Mouse (Mus musculus): ENCODE results near the gene Iqgap3. TPM values are rescaled to one million over a fixed set of nuclear protein-coding genes. Genes with fewer than 3 reads are reported as not detected.

Gene Iqgap3
- 11.2 and 11.8 TPM in 2 replicates for polyA plus RNA-seq (2016; fragmentation: Nextera tagmentation; extraction: Ambion mirVana)

GRCm38 (mm10) chr3:88081345-88082223, at the start of gene Iqgap3:
TSS of gene Iqgap3 (plus strand) at chr3:88081971.
- Histone ChIP-seq H3K4me2 (peak within 1 kb of the TSS; percentile 83), H3K9ac (peak within 1 kb of the TSS; percentile 79), H3K27me3 (replicated peaks) (peaks cover 21% of the 10 kb centered on the region), H3K36me3 (peaks cover 28% of the 10 kb centered on the region), H3K4me1 (peaks cover 17% of the 10 kb centered on the region), H3K4me3 (peak within 1 kb of the TSS; percentile 73), H3K9me3 (replicated peaks) (no peaks in the 10 kb centered on the region), H3K27ac (peak within 1 kb of the TSS; percentile 54; the same call in 1 of the 2 replicates)
- 18% methylated on average over 33 of the region's 33 CpGs for WGBS (ENCODE audit: insufficient replicate concordance)
- peak; percentile 85 for ATAC-seq

- H3K9me3 ChIP-seq (replicated peaks) = no peaks in the 10 kb centered on the region
- H3K4me2 ChIP-seq = no peak overlapping the region
- 49% methylated on average over 5 of the region's 5 CpGs for WGBS (ENCODE audit: insufficient replicate concordance)
- no peaks in the 10 kb centered on the region for H3K4me1 ChIP-seq
- no peak overlapping the region for H3K9ac ChIP-seq
- no peak overlapping the region for H3K27ac ChIP-seq
- H3K27me3 ChIP-seq (replicated peaks) = peaks cover 81% of the 10 kb centered on the region
- H3K36me3 ChIP-seq = no peaks in the 10 kb centered on the region
- no peak overlapping the region for H3K4me3 ChIP-seq
- no peak for ATAC-seq
These were observed 48.3 kb upstream of the Iqgap3 start for GRCm38 (mm10) chr3:88033506-88033905.

GRCm38 (mm10) chr3:88035561-88036293, 46.0 kb upstream of the Iqgap3 start:
- WGBS (ENCODE audit: insufficient replicate concordance) = 37% methylated on average over 1 of the region's 1 CpGs
- no peak overlapping the region for H3K4me3 ChIP-seq
- H3K27me3 ChIP-seq (replicated peaks) = peaks cover 82% of the 10 kb centered on the region
- H3K27ac ChIP-seq = no peak overlapping the region
- no peaks in the 10 kb centered on the region for H3K36me3 ChIP-seq
- H3K4me2 ChIP-seq = no peak overlapping the region
- H3K9me3 ChIP-seq (replicated peaks) = no peaks in the 10 kb centered on the region
- no peak overlapping the region for H3K9ac ChIP-seq
- no peaks in the 10 kb centered on the region for H3K4me1 ChIP-seq
- no peak for ATAC-seq

GRCm38 (mm10) chr3:88042661-88043421, 38.9 kb upstream of the Iqgap3 start, which contains the start of gene Gpatch4:
TSS of gene Gpatch4 (plus strand) at chr3:88043108.
- H3K9me3 ChIP-seq (replicated peaks) = no peaks in the 10 kb centered on the region
- peaks cover 27% of the 10 kb centered on the region; the same call in 1 of the 2 replicates for H3K36me3 ChIP-seq
- H3K27ac ChIP-seq = peak within 1 kb of the TSS; percentile 67
- peak within 1 kb of the TSS; percentile 75 for H3K4me3 ChIP-seq
- H3K27me3 ChIP-seq (replicated peaks) = peaks cover 31% of the 10 kb centered on the region
- ATAC-seq = peak; percentile 91
- H3K4me1 ChIP-seq = peaks cover 17% of the 10 kb centered on the region
- WGBS (ENCODE audit: insufficient replicate concordance) = 6% methylated on average over 36 of the region's 36 CpGs
- H3K9ac ChIP-seq = peak within 1 kb of the TSS; percentile 73
- peak within 1 kb of the TSS; percentile 82 for H3K4me2 ChIP-seq

- Histone ChIP-seq H3K4me2 (no peak overlapping the region), H3K4me3 (no peak overlapping the region), H3K36me3 (peaks cover 83% of the 10 kb centered on the region), H3K4me1 (peaks cover 4% of the 10 kb centered on the region; the same call in 1 of the 2 replicates), H3K9me3 (replicated peaks) (no peaks in the 10 kb centered on the region), H3K27ac (no peak overlapping the region), H3K27me3 (replicated peaks) (no peaks in the 10 kb centered on the region), H3K9ac (no peak overlapping the region)
- no peak for ATAC-seq
- 69% methylated on average over 3 of the region's 3 CpGs for WGBS (ENCODE audit: insufficient replicate concordance)
These were observed 32.2 kb upstream of the Iqgap3 start for GRCm38 (mm10) chr3:88049532-88049931.

- WGBS (ENCODE audit: insufficient replicate concordance) = 84% methylated on average over 6 of the region's 6 CpGs
These were observed 24.7 kb upstream of the Iqgap3 start for GRCm38 (mm10) chr3:88057030-88057429.

GRCm38 (mm10) chr3:88057902-88058696, 23.7 kb upstream of the Iqgap3 start, which contains the start of gene Naxe:
TSS of gene Naxe (minus strand) at chr3:88058495.
- Histone ChIP-seq H3K4me3 (peak within 1 kb of the TSS; percentile 82), H3K36me3 (peaks cover 36% of the 10 kb centered on the region), H3K9ac (peak within 1 kb of the TSS; percentile 82), H3K9me3 (replicated peaks) (no peaks in the 10 kb centered on the region), H3K4me2 (peak within 1 kb of the TSS; percentile 91), H3K4me1 (peaks cover 23% of the 10 kb centered on the region), H3K27ac (peak within 1 kb of the TSS; percentile 75), H3K27me3 (replicated peaks) (no peaks in the 10 kb centered on the region)
- peak; percentile 91 for ATAC-seq
- WGBS (ENCODE audit: insufficient replicate concordance) = 2% methylated on average over 60 of the region's 60 CpGs

More at GRCm38 (mm10) chr3:88057030-88057429, 24.7 kb upstream of the Iqgap3 start:
- Histone ChIP-seq H3K27me3 (replicated peaks) (no peaks in the 10 kb centered on the region), H3K9me3 (replicated peaks) (no peaks in the 10 kb centered on the region), H3K27ac (no peak overlapping the region), H3K4me3 (peak overlapping the region; percentile 82), H3K4me2 (peak overlapping the region; percentile 91), H3K9ac (peak overlapping the region; percentile 82; the same call in 1 of the 2 replicates), H3K36me3 (peaks cover 47% of the 10 kb centered on the region), H3K4me1 (peaks cover 23% of the 10 kb centered on the region)
- ATAC-seq = no peak

GRCm38 (mm10) chr3:88068386-88068785, 13.4 kb upstream of the Iqgap3 start:
- ATAC-seq = no peak
- 37% methylated on average over 2 of the region's 2 CpGs for WGBS (ENCODE audit: insufficient replicate concordance)
- Histone ChIP-seq H3K27ac (no peak overlapping the region), H3K36me3 (no peaks in the 10 kb centered on the region), H3K9ac (no peak overlapping the region), H3K27me3 (replicated peaks) (peaks cover 33% of the 10 kb centered on the region), H3K9me3 (replicated peaks) (no peaks in the 10 kb centered on the region), H3K4me1 (no peaks in the 10 kb centered on the region), H3K4me3 (no peak overlapping the region), H3K4me2 (no peak overlapping the region)

GRCm38 (mm10) chr3:88071783-88072182, 10.0 kb upstream of the Iqgap3 start:
- no peak overlapping the region for H3K4me3 ChIP-seq
- H3K9me3 ChIP-seq (replicated peaks) = no peaks in the 10 kb centered on the region
- no peaks in the 10 kb centered on the region for H3K36me3 ChIP-seq
- ATAC-seq = no peak
- H3K4me2 ChIP-seq = no peak overlapping the region
- no peaks in the 10 kb centered on the region for H3K4me1 ChIP-seq
- H3K9ac ChIP-seq = no peak overlapping the region
- no peak overlapping the region for H3K27ac ChIP-seq
- 7% methylated on average over 5 of the region's 5 CpGs for WGBS (ENCODE audit: insufficient replicate concordance)
- peaks cover 51% of the 10 kb centered on the region for H3K27me3 ChIP-seq (replicated peaks)

- Histone ChIP-seq H3K9me3 (replicated peaks) (no peaks in the 10 kb centered on the region), H3K27ac (no peak overlapping the region), H3K4me2 (no peak overlapping the region), H3K36me3 (no peaks in the 10 kb centered on the region), H3K27me3 (replicated peaks) (peaks cover 57% of the 10 kb centered on the region), H3K4me3 (no peak overlapping the region), H3K9ac (no peak overlapping the region), H3K4me1 (no peaks in the 10 kb centered on the region)
- WGBS (ENCODE audit: insufficient replicate concordance) = 57% methylated on average over 2 of the region's 2 CpGs
- ATAC-seq = no peak
These were observed 8.1 kb upstream of the Iqgap3 start for GRCm38 (mm10) chr3:88073631-88074030.

- H3K9me3 ChIP-seq (replicated peaks) = no peaks in the 10 kb centered on the region
- WGBS (ENCODE audit: insufficient replicate concordance) = 48% methylated on average over 2 of the region's 2 CpGs
- peaks cover 63% of the 10 kb centered on the region for H3K27me3 ChIP-seq (replicated peaks)
- no peak overlapping the region for H3K27ac ChIP-seq
- no peaks in the 10 kb centered on the region for H3K36me3 ChIP-seq
- H3K4me3 ChIP-seq = no peak overlapping the region
- H3K9ac ChIP-seq = no peak overlapping the region
- H3K4me1 ChIP-seq = no peaks in the 10 kb centered on the region
- H3K4me2 ChIP-seq = no peak overlapping the region
- no peak for ATAC-seq
These were observed 7.4 kb upstream of the Iqgap3 start for GRCm38 (mm10) chr3:88074351-88074750.

Measured in liver, embryonic 12.5 days (tissue).